Mouse (Mus musculus) heart, adult 2 months (tissue): ENCODE data around the gene Gm20388.

Source experiments
- CTCF ChIP-seq: fragments of 200-600 bp; IDR thresholded peaks from 2 replicates; pipeline ENCODE4 v1.8.1; 2022; ENCODE audit warnings: antibody characterized with exemption, mild to moderate bottlenecking, moderate library complexity
- EP300 ChIP-seq: fragments of 200-500 bp; IDR thresholded peaks from 2 replicates; pipeline ENCODE4 v1.6.1; 2011; ENCODE audit warnings: low read depth, low read length, control low read depth; ENCODE audit not compliant: insufficient read depth

GRCm38 (mm10) chr8:124140211-124140790 is 4229.7 kb downstream of the Gm20388 start:
- TF ChIP-seq CTCF (no peak), EP300 (no peak)
